Mouse (Mus musculus): ENCODE data around the gene Sema3g. TPM values are rescaled to one million over a fixed set of nuclear protein-coding genes. Genes with fewer than 3 reads are reported as not detected.

The Sema3g gene
- polyA plus RNA-seq (2012; rRNA removed), result 3.1 and 3.2 TPM in 2 replicates

DNA sequence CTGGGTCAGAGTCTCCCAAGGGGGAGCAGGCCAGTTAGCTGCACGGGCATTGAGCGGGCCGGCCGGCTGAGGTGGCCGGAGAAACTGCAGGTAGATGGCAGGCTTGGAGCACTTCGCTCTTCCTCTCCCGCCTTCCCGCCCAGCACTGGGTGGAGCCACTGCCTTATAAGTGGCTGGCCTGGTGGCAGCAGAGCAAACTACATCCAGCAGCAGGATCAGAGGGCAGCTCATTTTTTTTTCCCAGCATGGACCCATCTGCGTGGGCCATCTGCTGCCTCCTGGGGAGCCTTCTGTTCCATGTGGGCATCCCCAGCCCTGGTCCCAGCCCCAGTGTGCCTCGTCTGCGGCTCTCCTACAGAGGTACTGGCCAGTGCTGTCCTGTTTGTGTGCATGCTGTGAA is at the start of gene Sema3g:
Sema3g (plus strand) TSS at position 195 of the 400 bp plus-strand sequence.
- 0 out of 2 replicates have a peak, but pooled peaks have one; percentile 14 for TF ChIP-seq CTCF (IDR thresholded peaks at IDR 0.05; ENCODE audit: extremely low read depth, insufficient read depth, low read length)
- TF ChIP-seq POLR2A (IDR thresholded peaks at IDR 0.05; ENCODE audit: extremely low read depth, insufficient read depth, low read length), result no peak
- H3K4me1 ChIP-seq (ENCODE audit: control insufficient read depth, insufficient read depth, low read length), result no peaks in the 10 kb centered on the region
- no peak within 1 kb of the TSS for H3K4me3 ChIP-seq (ENCODE audit: insufficient read depth, low read length)
- H3K27ac ChIP-seq (ENCODE audit: insufficient read depth, low read length), result no peak within 1 kb of the TSS

DNA sequence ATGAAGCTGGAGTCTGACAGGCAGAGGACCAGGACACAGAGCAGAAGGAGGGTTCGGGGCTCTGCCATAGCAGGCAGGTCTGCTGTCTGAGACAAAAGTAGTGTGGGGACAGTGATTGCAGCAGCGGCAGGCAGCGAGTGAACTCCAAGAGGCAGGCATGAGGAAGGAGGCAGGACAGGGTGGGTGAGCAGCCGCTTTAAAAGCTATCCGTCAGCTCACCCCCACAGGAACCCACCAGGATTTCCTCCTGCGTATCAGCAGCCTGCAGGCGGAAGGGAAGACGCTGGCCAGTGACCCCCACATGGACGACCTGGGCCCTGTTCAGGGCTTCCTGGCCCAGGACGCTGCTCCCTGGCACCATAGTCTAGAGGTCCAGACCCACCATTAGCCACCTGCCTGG is 49.2 kb upstream of the Sema3g start, which contains the start of gene Stab1:
Stab1 (minus strand) TSS at position 217 of the 400 bp plus-strand sequence.
- TF ChIP-seq CTCF (IDR thresholded peaks at IDR 0.05; ENCODE audit: extremely low read depth, insufficient read depth, low read length) (no peak), POLR2A (IDR thresholded peaks at IDR 0.05; ENCODE audit: extremely low read depth, insufficient read depth, low read length) (0 out of 2 replicates have a peak, but pooled peaks have one; percentile 12)
- peak within 1 kb of the TSS; percentile 51; the same call in 1 of the 2 replicates for H3K27ac ChIP-seq (ENCODE audit: insufficient read depth, low read length)
- peak within 1 kb of the TSS; percentile 14; the same call in 1 of the 2 replicates for H3K4me3 ChIP-seq (ENCODE audit: insufficient read depth, low read length)
- 0 out of 2 replicates have a peak, but pooled peaks cover 3% of the 10 kb centered on the region for H3K4me1 ChIP-seq (ENCODE audit: control insufficient read depth, insufficient read depth, low read length)

DNA sequence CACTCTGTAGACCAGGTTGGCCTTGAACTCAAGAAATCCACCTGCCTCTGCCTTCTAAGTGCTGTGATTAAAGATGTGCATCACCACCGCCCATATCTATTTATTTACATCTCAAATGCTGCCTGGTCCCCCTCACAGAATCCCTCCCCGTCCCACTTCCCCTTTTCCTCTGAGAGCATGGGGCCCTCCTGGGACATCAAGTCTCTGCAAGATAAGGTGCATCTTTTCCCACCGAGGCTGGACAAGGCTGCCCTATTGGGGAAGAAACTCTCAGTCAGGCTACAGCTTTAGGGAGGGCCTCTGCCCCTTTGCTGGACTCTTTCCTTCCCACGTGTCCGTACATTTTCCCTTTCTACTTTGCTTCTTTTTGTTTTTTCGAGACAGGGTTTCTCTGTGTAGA is 48.2 kb upstream of the Sema3g start:
- no peak overlapping the region for H3K27ac ChIP-seq (ENCODE audit: insufficient read depth, low read length)
- 0 out of 2 replicates have a peak, but pooled peaks cover 3% of the 10 kb centered on the region for H3K4me1 ChIP-seq (ENCODE audit: control insufficient read depth, insufficient read depth, low read length)
- no peak for TF ChIP-seq CTCF (IDR thresholded peaks at IDR 0.05; ENCODE audit: extremely low read depth, insufficient read depth, low read length)
- no peak for TF ChIP-seq POLR2A (IDR thresholded peaks at IDR 0.05; ENCODE audit: extremely low read depth, insufficient read depth, low read length)
- H3K4me3 ChIP-seq (ENCODE audit: insufficient read depth, low read length), result no peak overlapping the region

DNA sequence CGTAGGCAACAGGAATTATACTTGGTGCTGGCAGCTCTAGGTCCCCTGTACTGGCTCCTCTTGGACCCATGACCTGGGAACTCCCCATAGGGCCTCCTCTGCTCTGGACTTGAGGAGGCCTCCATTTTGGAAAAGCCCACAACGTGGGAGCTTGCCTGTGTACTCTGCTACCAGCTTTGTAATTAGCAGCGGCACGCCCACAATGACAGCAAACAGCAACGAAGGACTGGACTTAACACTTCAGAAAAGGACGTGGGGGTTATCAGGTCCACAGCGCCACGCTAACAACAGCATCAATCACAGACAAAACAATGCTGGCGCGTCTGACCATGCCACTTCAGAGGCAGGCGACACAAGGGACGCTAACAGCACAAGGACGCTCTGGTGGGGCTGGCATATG is 46.7 kb upstream of the Sema3g start:
- TF ChIP-seq CTCF (IDR thresholded peaks at IDR 0.05; ENCODE audit: extremely low read depth, insufficient read depth, low read length), result no peak
- no peak for TF ChIP-seq POLR2A (IDR thresholded peaks at IDR 0.05; ENCODE audit: extremely low read depth, insufficient read depth, low read length)
- H3K4me3 ChIP-seq (ENCODE audit: insufficient read depth, low read length), result no peak overlapping the region
- H3K4me1 ChIP-seq (ENCODE audit: control insufficient read depth, insufficient read depth, low read length), result 0 out of 2 replicates have a peak, but pooled peaks cover 3% of the 10 kb centered on the region
- H3K27ac ChIP-seq (ENCODE audit: insufficient read depth, low read length), result no peak overlapping the region

DNA sequence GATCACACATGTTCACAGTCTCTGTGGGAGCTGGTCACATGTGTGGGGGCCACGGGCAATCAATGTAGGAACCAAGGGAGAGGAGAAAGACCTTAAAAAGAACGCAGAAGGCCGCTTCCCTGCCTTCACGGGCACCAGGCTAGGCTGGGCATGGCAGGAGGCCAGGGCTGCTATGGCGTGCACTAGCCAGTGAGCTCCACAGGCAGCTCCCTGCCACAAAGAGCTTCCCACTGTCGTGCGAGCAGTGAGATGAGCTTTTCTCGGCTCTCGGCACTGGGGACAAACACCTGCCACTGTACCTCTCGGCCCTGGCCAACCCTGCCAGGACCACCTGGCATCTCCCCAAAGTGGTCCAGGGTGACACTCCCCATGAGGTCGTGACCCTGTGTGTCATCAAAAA is 46.3 kb upstream of the Sema3g start:
- TF ChIP-seq POLR2A (IDR thresholded peaks at IDR 0.05; ENCODE audit: extremely low read depth, insufficient read depth, low read length) (no peak), CTCF (IDR thresholded peaks at IDR 0.05; ENCODE audit: extremely low read depth, insufficient read depth, low read length) (no peak)
- no peak overlapping the region for H3K27ac ChIP-seq (ENCODE audit: insufficient read depth, low read length)
- no peak overlapping the region for H3K4me3 ChIP-seq (ENCODE audit: insufficient read depth, low read length)
- 0 out of 2 replicates have a peak, but pooled peaks cover 3% of the 10 kb centered on the region for H3K4me1 ChIP-seq (ENCODE audit: control insufficient read depth, insufficient read depth, low read length)

DNA sequence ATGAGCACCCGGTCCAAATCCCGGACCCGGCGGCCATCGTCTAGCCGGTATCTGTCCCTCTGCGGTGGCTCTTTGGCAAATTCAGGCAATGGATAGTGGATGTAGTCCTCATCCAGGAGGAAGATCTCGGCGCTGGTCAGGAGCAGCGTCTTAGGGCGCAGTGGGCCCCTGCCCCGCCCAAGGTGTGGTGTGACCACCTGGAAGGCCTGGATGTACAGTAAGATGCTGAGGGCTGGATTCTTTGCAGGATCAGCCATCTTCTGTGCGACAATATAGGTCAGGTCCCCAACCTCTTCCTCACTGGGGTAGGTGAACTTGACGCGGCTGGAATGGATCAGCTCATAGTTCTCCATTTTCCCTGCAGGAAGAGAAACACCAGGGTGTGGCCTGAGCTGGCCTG is 45.8 kb upstream of the Sema3g start:
- H3K27ac ChIP-seq (ENCODE audit: insufficient read depth, low read length), result no peak overlapping the region
- TF ChIP-seq POLR2A (IDR thresholded peaks at IDR 0.05; ENCODE audit: extremely low read depth, insufficient read depth, low read length) (no peak), CTCF (IDR thresholded peaks at IDR 0.05; ENCODE audit: extremely low read depth, insufficient read depth, low read length) (no peak)
- no peak overlapping the region for H3K4me3 ChIP-seq (ENCODE audit: insufficient read depth, low read length)
- 0 out of 2 replicates have a peak, but pooled peaks cover 3% of the 10 kb centered on the region for H3K4me1 ChIP-seq (ENCODE audit: control insufficient read depth, insufficient read depth, low read length)

DNA sequence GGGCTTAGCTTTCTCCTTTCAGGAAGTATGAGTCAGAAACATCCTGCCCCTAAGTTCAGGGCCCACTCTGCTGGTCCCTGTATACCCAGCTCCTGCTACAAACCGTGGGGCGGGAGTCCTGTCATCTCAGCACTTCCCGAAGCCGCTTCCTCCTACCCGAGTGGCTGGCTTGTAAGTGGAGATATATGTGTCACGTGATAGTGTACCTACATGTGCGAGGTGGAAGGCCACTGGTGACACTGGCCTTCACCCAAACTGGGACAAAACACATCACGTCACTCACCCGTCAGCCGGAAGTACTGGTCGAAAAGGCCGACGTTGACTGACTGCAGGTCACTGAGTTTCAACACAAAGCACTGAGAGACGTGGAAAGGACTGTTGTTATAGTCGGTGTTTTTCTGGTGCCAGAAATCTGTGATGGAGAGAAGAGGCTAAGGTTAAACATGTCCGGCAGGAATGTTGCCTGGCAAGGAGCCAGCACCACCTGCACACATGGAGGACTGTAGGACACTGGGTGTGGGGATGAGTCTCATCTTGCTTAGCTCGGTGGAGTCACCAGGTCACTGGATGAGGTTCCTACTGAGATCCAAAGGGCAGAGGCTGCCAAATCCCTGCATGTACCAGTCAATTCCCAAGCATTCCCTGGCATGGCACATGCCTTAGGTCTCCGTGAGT is 44.7 kb upstream of the Sema3g start:
- Histone ChIP-seq H3K27ac (ENCODE audit: insufficient read depth, low read length) (no peak overlapping the region), H3K4me3 (ENCODE audit: insufficient read depth, low read length) (no peak overlapping the region), H3K4me1 (ENCODE audit: control insufficient read depth, insufficient read depth, low read length) (no peaks in the 10 kb centered on the region)
- TF ChIP-seq POLR2A (IDR thresholded peaks at IDR 0.05; ENCODE audit: extremely low read depth, insufficient read depth, low read length) (no peak), CTCF (IDR thresholded peaks at IDR 0.05; ENCODE audit: extremely low read depth, insufficient read depth, low read length) (no peak)

DNA sequence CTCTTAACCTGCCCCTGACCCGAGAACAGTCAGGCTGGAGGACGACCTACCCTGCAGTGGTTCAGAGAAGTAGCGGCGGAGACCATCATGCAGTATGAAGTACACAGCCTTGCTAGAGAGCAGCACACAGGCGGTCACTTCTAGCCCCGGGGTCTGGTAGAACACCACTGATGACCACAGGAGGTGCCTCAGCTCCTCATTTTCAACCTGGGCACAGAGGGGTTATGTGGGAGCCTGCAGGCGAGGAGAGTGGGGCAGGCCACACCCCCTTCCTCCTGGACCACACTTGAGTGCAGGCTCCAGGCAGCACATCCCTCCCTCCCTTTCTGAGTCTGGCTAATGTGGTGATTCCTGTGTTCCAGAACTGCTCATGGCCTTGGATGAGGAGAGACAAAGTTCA is 44.1 kb upstream of the Sema3g start:
- TF ChIP-seq POLR2A (IDR thresholded peaks at IDR 0.05; ENCODE audit: extremely low read depth, insufficient read depth, low read length), result no peak
- no peak overlapping the region for H3K27ac ChIP-seq (ENCODE audit: insufficient read depth, low read length)
- H3K4me3 ChIP-seq (ENCODE audit: insufficient read depth, low read length), result no peak overlapping the region
- no peaks in the 10 kb centered on the region for H3K4me1 ChIP-seq (ENCODE audit: control insufficient read depth, insufficient read depth, low read length)

DNA sequence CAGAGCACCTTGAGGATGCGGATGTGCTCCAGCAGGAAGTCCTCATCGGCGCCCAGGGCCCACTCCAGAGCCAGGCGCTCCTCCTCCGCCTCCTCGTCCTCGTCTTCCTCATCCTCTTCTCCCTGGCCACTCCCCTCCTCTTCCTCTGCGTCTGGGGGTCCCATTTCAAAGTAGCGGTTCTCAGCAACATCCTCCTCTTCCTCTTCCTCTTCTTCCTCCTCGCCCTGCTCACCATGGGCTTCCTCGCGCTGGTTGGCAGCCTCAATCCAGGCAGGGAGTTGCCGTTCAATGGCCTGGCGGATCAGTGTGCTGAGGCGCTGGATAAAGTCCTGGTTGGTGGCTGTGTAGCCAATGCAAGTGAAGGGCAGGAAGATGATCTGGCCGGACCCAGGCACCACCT is 40.4 kb upstream of the Sema3g start:
- Histone ChIP-seq H3K4me1 (ENCODE audit: control insufficient read depth, insufficient read depth, low read length) (no peaks in the 10 kb centered on the region), H3K27ac (ENCODE audit: insufficient read depth, low read length) (no peak overlapping the region), H3K4me3 (ENCODE audit: insufficient read depth, low read length) (no peak overlapping the region)
- TF ChIP-seq CTCF (IDR thresholded peaks at IDR 0.05; ENCODE audit: extremely low read depth, insufficient read depth, low read length) (no peak), POLR2A (IDR thresholded peaks at IDR 0.05; ENCODE audit: extremely low read depth, insufficient read depth, low read length) (no peak)

DNA sequence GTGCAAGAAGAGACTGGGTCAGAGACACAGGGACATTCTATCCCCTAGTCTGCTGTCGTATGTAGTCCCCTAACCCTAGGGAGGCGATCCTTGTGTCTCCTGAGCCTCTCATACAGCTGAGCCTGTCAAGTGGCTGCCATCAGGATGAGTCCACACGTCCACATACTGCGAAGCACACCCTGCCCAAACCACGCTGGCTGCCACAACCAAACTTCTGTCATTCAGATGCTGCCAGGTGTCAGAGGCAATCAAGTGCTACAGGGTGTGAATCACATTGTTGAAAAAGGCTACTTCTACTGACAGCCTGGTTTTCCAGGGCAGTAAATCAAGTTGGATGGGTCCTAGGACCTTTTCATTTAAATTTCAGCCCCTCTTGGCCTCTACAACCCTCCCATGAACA is 39.9 kb upstream of the Sema3g start:
- no peak for TF ChIP-seq CTCF (IDR thresholded peaks at IDR 0.05; ENCODE audit: extremely low read depth, insufficient read depth, low read length)
- no peak for TF ChIP-seq POLR2A (IDR thresholded peaks at IDR 0.05; ENCODE audit: extremely low read depth, insufficient read depth, low read length)
- Histone ChIP-seq H3K4me3 (ENCODE audit: insufficient read depth, low read length) (no peak overlapping the region), H3K27ac (ENCODE audit: insufficient read depth, low read length) (no peak overlapping the region), H3K4me1 (ENCODE audit: control insufficient read depth, insufficient read depth, low read length) (no peaks in the 10 kb centered on the region)
